Mouse (Mus musculus) CH12.LX (cell line): ENCODE results near the gene Clstn1. TPM values are rescaled to one million over a fixed set of nuclear protein-coding genes. Genes with fewer than 3 reads are reported as not detected.
"Not testable (repeated sequence)": the region's sequence is repeated elsewhere in the genome, so short reads cannot be mapped to it uniquely, and the experiment has no call there.

Source experiments
- DNase-seq: peaks from one replicate; pipeline ENCODE4 v3.0.0-alpha.2; 2013; ENCODE audit errors: extremely low read depth
- H3K27ac ChIP-seq: 2 replicates; pipeline ENCODE4 v1.5.1; 2012; ENCODE audit warnings: low read depth, mild to moderate bottlenecking, control low read depth, moderate library complexity; ENCODE audit not compliant: insufficient read depth
- H3K27me3 ChIP-seq: replicated peaks from 2 replicates; pipeline ENCODE3; 2012; ENCODE audit warnings: inconsistent platforms
- H3K36me3 ChIP-seq, 2 experiments: replicated peaks in 1 of 2; 2 replicates each; pipeline versions ENCODE3 to v1.6.1; 2012; ENCODE audit warnings: inconsistent platforms in 1 of 2, low read length in 1 of 2, mild to moderate bottlenecking in 1 of 2, mixed read lengths in 1 of 2, moderate library complexity in 1 of 2; ENCODE audit not compliant: control insufficient read depth in 1 of 2, insufficient read depth in 1 of 2
- H3K4me1 ChIP-seq, 2 experiments: 2 replicates each; pipeline ENCODE4 v1.6.1; 2012; ENCODE audit warnings: inconsistent platforms in 1 of 2, moderate library complexity in 1 of 2; ENCODE audit not compliant: insufficient read depth in 2 of 2, control insufficient read depth in 1 of 2
- H3K4me2 ChIP-seq: 2 replicates; pipeline ENCODE4 v1.6.1; 2012; ENCODE audit warnings: low read depth, mild to moderate bottlenecking, control low read depth; ENCODE audit not compliant: poor library complexity, insufficient read depth, severe bottlenecking
- H3K4me3 ChIP-seq, 3 experiments: fragments of 150-350 bp in 1 of 3; sonication (generic) in 1 of 3; replicated peaks in 1 of 3; 2 replicates each; pipeline versions ENCODE3 to v1.5.1; 2011 to 2012; ENCODE audit warnings: low read depth in 2 of 3, low read length in 2 of 3, mild to moderate bottlenecking in 2 of 3, moderate library complexity in 2 of 3, control low read depth in 1 of 3, improper control_type of control experiment in 1 of 3, inconsistent platforms in 1 of 3, mixed read lengths in 1 of 3; ENCODE audit not compliant: poor library complexity in 1 of 3
- H3K79me2 ChIP-seq: replicated peaks from 2 replicates; pipeline ENCODE4 v1.6.1; 2012; ENCODE audit warnings: mild to moderate bottlenecking, moderate library complexity; ENCODE audit not compliant: control insufficient read depth, poor library complexity, insufficient read depth, severe bottlenecking; ENCODE audit errors: extremely low read depth
- H3K9ac ChIP-seq: 2 replicates; pipeline ENCODE4 v1.6.1; 2012; ENCODE audit warnings: low read depth, mild to moderate bottlenecking, control low read depth, moderate library complexity; ENCODE audit not compliant: insufficient read depth
- H3K9me3 ChIP-seq: replicated peaks from 2 replicates; pipeline ENCODE3; 2012; ENCODE audit warnings: low read length, inconsistent platforms, mixed read lengths
- BHLHE40 ChIP-seq: IDR thresholded peaks from 2 replicates; pipeline ENCODE4 v1.6.1; 2011; ENCODE audit warnings: mild to moderate bottlenecking, low read depth, low read length, improper control_type of control experiment
- CHD1 ChIP-seq: IDR thresholded peaks from 2 replicates; pipeline ENCODE4 v1.6.1; 2012; ENCODE audit warnings: low read depth, low read length, improper control_type of control experiment, inconsistent platforms
- CTCF ChIP-seq, 2 experiments: IDR thresholded peaks in 1 of 2; conservative IDR thresholded peaks in 1 of 2; 2 replicates each; pipeline ENCODE4 v1.5.1; 2011 to 2012; ENCODE audit warnings: low read depth in 2 of 2, low read length in 2 of 2, improper control_type of control experiment in 1 of 2, inconsistent platforms in 1 of 2, mild to moderate bottlenecking in 1 of 2, moderate library complexity in 1 of 2
- EP300 ChIP-seq: IDR thresholded peaks from 2 replicates; pipeline ENCODE4 v1.6.1; 2011; ENCODE audit warnings: low read length, improper control_type of control experiment
- HCFC1 ChIP-seq: IDR thresholded peaks from 2 replicates; pipeline ENCODE4 v1.6.1; 2012; ENCODE audit warnings: low read depth, mild to moderate bottlenecking, inconsistent platforms, low read length, improper control_type of control experiment
- IRF4 ChIP-seq: IDR thresholded peaks from 2 replicates; pipeline ENCODE4 v1.6.1; 2014; ENCODE audit warnings: low read depth, mild to moderate bottlenecking, inconsistent platforms, low read length, improper control_type of control experiment
- JUN ChIP-seq: IDR thresholded peaks from 2 replicates; pipeline ENCODE4 v1.6.1; 2011; ENCODE audit warnings: low read depth, mild to moderate bottlenecking, low read length, improper control_type of control experiment, moderate library complexity; ENCODE audit not compliant: insufficient read depth
- JUND ChIP-seq: conservative IDR thresholded peaks from 2 replicates; pipeline ENCODE4 v1.6.1; 2011; ENCODE audit warnings: low read depth, low read length, improper control_type of control experiment
- KAT2A ChIP-seq: IDR thresholded peaks from 2 replicates; pipeline ENCODE4 v1.6.1; 2012; ENCODE audit warnings: low read length, improper control_type of control experiment, inconsistent platforms; ENCODE audit not compliant: insufficient replicate concordance
- MAX ChIP-seq: IDR thresholded peaks from 2 replicates; pipeline ENCODE4 v1.6.1; 2011; ENCODE audit warnings: low read length, improper control_type of control experiment
- MAZ ChIP-seq: IDR thresholded peaks from 2 replicates; pipeline ENCODE4 v1.6.1; 2012; ENCODE audit warnings: low read depth, mild to moderate bottlenecking, inconsistent platforms, low read length, improper control_type of control experiment, moderate library complexity
- MXI1 ChIP-seq: IDR thresholded peaks from 2 replicates; pipeline ENCODE4 v1.6.1; 2011; ENCODE audit warnings: mild to moderate bottlenecking, low read depth, low read length, improper control_type of control experiment
- NRF1 ChIP-seq: IDR thresholded peaks from 2 replicates; pipeline ENCODE4 v1.6.1; 2014; ENCODE audit warnings: low read depth, mild to moderate bottlenecking, inconsistent platforms, low read length, improper control_type of control experiment, moderate library complexity
- RAD21 ChIP-seq: IDR thresholded peaks from 2 replicates; pipeline ENCODE4 v1.6.1; 2011; ENCODE audit warnings: low read depth, mild to moderate bottlenecking, low read length, improper control_type of control experiment, moderate library complexity
- SIN3A ChIP-seq: IDR thresholded peaks from 2 replicates; pipeline ENCODE4 v1.6.1; 2012; ENCODE audit warnings: low read length, improper control_type of control experiment, inconsistent platforms
- SMC3 ChIP-seq: IDR thresholded peaks from 2 replicates; pipeline ENCODE4 v1.6.1; 2011; ENCODE audit warnings: low read depth, low read length, improper control_type of control experiment
- TCF12 ChIP-seq: IDR thresholded peaks from 2 replicates; pipeline ENCODE4 v1.6.1; 2014; ENCODE audit warnings: low read depth, mild to moderate bottlenecking, inconsistent platforms, low read length, improper control_type of control experiment
- UBTF ChIP-seq: IDR thresholded peaks from 2 replicates; pipeline ENCODE4 v1.6.1; 2012; ENCODE audit warnings: low read depth, mild to moderate bottlenecking, inconsistent platforms, low read length, improper control_type of control experiment, moderate library complexity
- USF1 ChIP-seq: IDR thresholded peaks from 2 replicates; pipeline ENCODE4 v1.6.1; 2014; ENCODE audit warnings: low read depth, mild to moderate bottlenecking, inconsistent platforms, low read length, improper control_type of control experiment
- ZKSCAN1 ChIP-seq: IDR thresholded peaks from 2 replicates; pipeline ENCODE4 v1.6.1; 2012; ENCODE audit warnings: low read depth, inconsistent platforms, low read length, improper control_type of control experiment, borderline replicate concordance
- ZMIZ1 ChIP-seq: IDR thresholded peaks from 2 replicates; pipeline ENCODE4 v1.6.1; 2012; ENCODE audit warnings: low read depth, mild to moderate bottlenecking, inconsistent platforms, low read length, improper control_type of control experiment
- ZNF384 ChIP-seq: IDR thresholded peaks from 2 replicates; pipeline ENCODE4 v1.6.1; 2012; ENCODE audit warnings: low read depth, low read length, improper control_type of control experiment, inconsistent platforms
- dilution Hi-C: fragments of 300-500 bp; cut with MboI; formaldehyde crosslinking; loops from 2 replicates; pipeline ENCODE4 v1.14.3; 2020; ENCODE audit warnings: low sequenced_read_pairs; ENCODE audit not compliant: extremely low pct_unique_long_range_greater_than_20kb, extremely low pct_ligation_motif_present
- in situ Hi-C: fragments of 300-500 bp; cut with MboI; formaldehyde crosslinking; loops from 3 replicates; pipeline ENCODE4 v1.14.3; 2019; ENCODE audit warnings: low sequenced_read_pairs, low pct_ligation_motif_present, low pct_unique_long_range_greater_than_20kb, mixed read lengths
- polyA plus RNA-seq: library from polyadenylated mRNA; unstranded; fragments of >175 nt; gene quantifications from 2 replicates; pipeline ENCODE4 v1.2.1, GENCODE M21; 2012; ENCODE audit warnings: low read depth; ENCODE audit not compliant: insufficient read length
- total RNA-seq, 2 experiments: library from RNA; depleted of rRNA; stranded (reverse); fragments of 300-350 nt in 1 of 2; fragments of >200 nt in 1 of 2; gene quantifications; 2 replicates each; pipeline ENCODE4 v1.2.3; 2012 to 2014

Clstn1 gene
- total and polyA plus RNA-seq, 3 experiments: 26.4 to 53.1 (median 35.2) TPM

- in situ Hi-C loops: no loop called here
- no peaks in the 10 kb centered on the region for H3K27me3 ChIP-seq
- TF ChIP-seq TCF12 (no peak), NRF1 (no peak), MAZ (no peak), SMC3 (peak; percentile 89), BHLHE40 (no peak), UBTF (no peak), USF1 (no peak), SIN3A (no peak), HCFC1 (no peak), EP300 (no peak), ZKSCAN1 (no peak), RAD21 (peak; percentile 79), ZMIZ1 (no peak), IRF4 (no peak), ZNF384 (no peak), JUN (no peak), JUND (no peak), KAT2A (no peak), CTCF (conservative IDR thresholded peaks at IDR 0.05 in 1 of 2, IDR thresholded peaks at IDR 0.05 in 1 of 2; ENCODE audit: low read depth in 2 of 2, low read length in 2 of 2) (peak; percentile 42 to 88; a peak in 3 of 4 replicates), CHD1 (no peak), MXI1 (no peak), MAX (no peak)
- H3K9ac ChIP-seq: no peak overlapping the region
- H3K27ac ChIP-seq: no peak overlapping the region
- dilution Hi-C loops: no loop called here
- no peaks in the 10 kb centered on the region for H3K4me1 ChIP-seq
- H3K79me2 ChIP-seq: no peaks in the 10 kb centered on the region
- no peak overlapping the region for H3K4me2 ChIP-seq
- H3K36me3 ChIP-seq: peaks cover 6 to 25% of the 10 kb centered on the region in 2 experiments
- H3K9me3 ChIP-seq: no peaks in the 10 kb centered on the region
- peak; percentile 48 for DNase-seq
- H3K4me3 ChIP-seq: no peak overlapping the region
Measured at GRCm38 (mm10) chr4:149611376-149612044, 25.2 kb downstream of the Clstn1 start.

GRCm38 (mm10) chr4:149613497-149613896 is 27.2 kb downstream of the Clstn1 start:
- H3K79me2 ChIP-seq, DNase-seq, H3K4me2 ChIP-seq, H3K4me1 ChIP-seq, H3K9me3 ChIP-seq, H3K27me3 ChIP-seq, H3K9ac ChIP-seq, dilution Hi-C loops, in situ Hi-C loops, H3K27ac ChIP-seq, H3K4me3 ChIP-seq: not testable (repeated sequence)
- peaks cover 6 to 16% of the 10 kb centered on the region in 2 experiments for H3K36me3 ChIP-seq
